8 mouse cellular contexts compared by ENCODE assay signal in the genomic region with DNA sequence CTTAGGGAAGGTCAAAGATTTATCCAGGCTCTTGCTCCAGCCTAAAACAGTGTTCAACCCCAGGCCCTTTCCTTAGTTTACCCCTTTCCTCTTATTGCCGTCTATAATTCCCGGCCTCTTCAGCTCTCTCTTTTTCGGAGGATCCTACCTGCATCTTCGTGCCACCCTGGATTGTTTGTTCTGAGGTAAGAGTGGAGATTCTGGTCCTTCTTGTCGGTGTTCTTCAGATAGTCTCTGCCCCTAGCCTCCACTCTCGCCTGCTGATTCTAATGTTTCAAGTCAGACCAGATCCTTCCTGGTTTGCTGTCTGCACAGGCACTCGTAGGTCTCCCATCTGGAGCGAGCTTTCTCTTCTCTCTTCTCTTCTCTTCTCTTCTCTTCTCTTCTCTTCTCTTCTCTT. TPM values are rescaled to one million over a fixed set of nuclear protein-coding genes. Genes with fewer than 3 reads are reported as not detected.
DNase-seq lines count a peak whose midpoint lies in the region; ATAC-seq lines count a peak whose summit lies in the region.

No protein-coding gene starts in this region.

- peaks cover 19% of the 10 kb centered on the region for H3K27me3 ChIP-seq in erythroblast, embryonic 14.5 days (ENCODE audit: control insufficient read depth)
- no peaks in the 10 kb centered on the region for H3K27me3 ChIP-seq in limb, embryonic 11.5 days (ENCODE audit: control insufficient read depth, insufficient read depth, low read length)
- no peaks in the 10 kb centered on the region for H3K27me3 ChIP-seq in splenic B cell, adult 2 months (ENCODE audit: control insufficient read depth, insufficient read depth, low read length, poor library complexity, severe bottlenecking)

- no peak overlapping the region for H3K27ac ChIP-seq in limb, embryonic 11.5 days (replicated peaks; ENCODE audit: low read depth, low read length)

- ATAC-seq in erythroblast, adult 5-6 weeks (replicated peaks; ENCODE audit: low FRiP score, poor library complexity, severe bottlenecking), result no peak
- no peak for ATAC-seq in limb, embryonic 11.5 days (ENCODE audit: insufficient number of reproducible peaks, low FRiP score, low TSS enrichment, low read depth)

- peak overlapping the region; percentile 67 for H3K4me2 ChIP-seq in limb, embryonic 11.5 days (ENCODE audit: low read depth, severe bottlenecking)

- peak; percentile 22 to 64 for DNase-seq in spleen, postnatal 4 days (ENCODE audit: low spot score in 2 of 2)
- DNase-seq in spleen, adult 18-20 months, result no peak
- DNase-seq in limb, embryonic 11.5 days (ENCODE audit: low spot score), result no peak
- DNase-seq in splenic B cell, adult 2 months (ENCODE audit: low read depth, low spot score), result peak; percentile 11
- DNase-seq in thymus, postnatal 36 days, result no peak
- DNase-seq in cerebellum, adult 9-10 months, result no peak

- peak overlapping the region; percentile 74 for H3K9ac ChIP-seq in limb, embryonic 11.5 days (ENCODE audit: low read length)

- H3K4me3 ChIP-seq in erythroblast, embryonic 14.5 days (replicated peaks), result peak overlapping the region; percentile 98
- peak overlapping the region; percentile 50 for H3K4me3 ChIP-seq in limb, embryonic 11.5 days (ENCODE audit: low read depth, low read length)

- H3K36me3 ChIP-seq in erythroblast, embryonic 14.5 days (ENCODE audit: control insufficient read depth), result peaks cover 46% of the 10 kb centered on the region
- H3K36me3 ChIP-seq in limb, embryonic 11.5 days (ENCODE audit: control insufficient read depth, insufficient read depth, low read length), result no peaks in the 10 kb centered on the region
- H3K36me3 ChIP-seq in splenic B cell, adult 2 months (ENCODE audit: control insufficient read depth, insufficient read depth, low read length, poor library complexity, severe bottlenecking), result no peaks in the 10 kb centered on the region

- H3K4me1 ChIP-seq in erythroblast, embryonic 14.5 days (ENCODE audit: control insufficient read depth), result peaks cover 69% of the 10 kb centered on the region
- peaks cover 13% of the 10 kb centered on the region for H3K4me1 ChIP-seq in limb, embryonic 11.5 days (ENCODE audit: control insufficient read depth, insufficient read depth, low read length)

- H3K9me3 ChIP-seq in erythroblast, embryonic 14.5 days (ENCODE audit: control insufficient read depth, low read length), result no peaks in the 10 kb centered on the region
- no peaks in the 10 kb centered on the region for H3K9me3 ChIP-seq in limb, embryonic 11.5 days (ENCODE audit: control insufficient read depth, low read length)

- WGBS in limb, embryonic 11.5 days, result 19% methylated on average over 8 of the region's 8 CpGs

RNA-seq across cellular contexts. Expression of a gene that starts 0.6 kb away (rescaled TPM):
- polyA plus RNA-seq in erythroblast, embryonic 14.5 days (2012), result 7.3 and 7.8 TPM in 2 replicates
- total RNA-seq in erythroblast, adult 5-6 weeks (2015; ENCODE audit: low replicate concordance), result 39.4 and 43.5 TPM in 2 replicates
- total RNA-seq in erythroblast, adult 5-6 weeks (2017; ENCODE audit: low replicate concordance), result 102 and 103 TPM in 2 replicates
- 13.9 and 15.6 TPM in 2 replicates for polyA plus RNA-seq in limb, embryonic 11.5 days (2014; fragmentation: Nextera tagmentation; extraction: Ambion mirVana)

Comparison
In these comparisons a context has a peak if more than half of its experiments do, and no peak if none do; other contexts are left out.
1. DNase-seq: peak in spleen, postnatal 4 days (2 of 2) and splenic B cell, adult 2 months (single experiment); none in spleen, adult 18-20 months (0 of 2), limb, embryonic 11.5 days (single experiment), thymus, postnatal 36 days (0 of 2) and cerebellum, adult 9-10 months (single experiment).